Mouse (Mus musculus) T-helper 1 cell (primary cell): ENCODE data around the gene Lamc1.

Experiments used
- in situ Hi-C: fragments of 300-600 bp; cut with MboI, MseI; formaldehyde crosslinking; loops from one replicate; pipeline ENCODE4 v1.15.1; 2025; ENCODE audit warnings: high pct_unique_total_duplicates

Gene Lamc1

GRCm38 (mm10) chr1:153192945-153193344, 139.6 kb downstream of the Lamc1 start:
- in situ Hi-C loops, result no loop called here

- in situ Hi-C loops, result no loop called here
Observed at GRCm38 (mm10) chr1:153192379-153192778, 140.2 kb downstream of the Lamc1 start.

- in situ Hi-C loops, result no loop called here
Observed at GRCm38 (mm10) chr1:153191943-153192329, 140.7 kb downstream of the Lamc1 start.

GRCm38 (mm10) chr1:153191237-153191942, 141.2 kb downstream of the Lamc1 start:
- in situ Hi-C loops, result no loop called here

- in situ Hi-C loops, result no loop called here
Observed at GRCm38 (mm10) chr1:153188081-153188480, 144.5 kb downstream of the Lamc1 start.

- in situ Hi-C loops, result no loop called here
Observed at GRCm38 (mm10) chr1:153185828-153186803, 146.5 kb downstream of the Lamc1 start, which contains the start of gene Lamc2. TSS of gene Lamc2 (minus strand) at chr1:153186447.

- in situ Hi-C loops, result no loop called here
Observed at GRCm38 (mm10) chr1:153180586-153181289, 151.8 kb downstream of the Lamc1 start.

- in situ Hi-C loops, result no loop called here
Observed at GRCm38 (mm10) chr1:153180160-153180559, 152.4 kb downstream of the Lamc1 start.

- in situ Hi-C loops, result no loop called here
Observed at GRCm38 (mm10) chr1:153174801-153175200, 157.8 kb downstream of the Lamc1 start.

GRCm38 (mm10) chr1:153173276-153173675, 159.3 kb downstream of the Lamc1 start:
- in situ Hi-C loops, result no loop called here

- in situ Hi-C loops, result no loop called here
Observed at GRCm38 (mm10) chr1:153172291-153172731, 160.3 kb downstream of the Lamc1 start.

- in situ Hi-C loops, result no loop called here
Observed at GRCm38 (mm10) chr1:153171011-153171410, 161.6 kb downstream of the Lamc1 start.
